Mouse (Mus musculus) kidney, embryonic 14.5 days (tissue): ENCODE data around the gene Syn3. TPM values are rescaled to one million over a fixed set of nuclear protein-coding genes. Genes with fewer than 3 reads are reported as not detected.
A peak's percentile ranks its signal among the peaks of the same experiment; 100 is the strongest.

Experiments used
- ATAC-seq: fragments of 200-750 bp; cut with Nextera tagmentation; 2 replicates; pipeline ENCODE4 v1.8.0; 2017; ENCODE audit warnings: moderate number of reproducible peaks, mild to moderate bottlenecking, moderate TSS enrichment, moderate library complexity; ENCODE audit not compliant: low FRiP score, low TSS enrichment
- H3K27ac ChIP-seq: fragments of 300-500 bp; sonication (generic); 2 replicates; pipeline ENCODE4 v1.5.1; 2014; ENCODE audit warnings: low read depth, mild to moderate bottlenecking, low read length, moderate library complexity, mixed read lengths
- H3K27me3 ChIP-seq: fragments of 300-500 bp; sonication (generic); 2 replicates; pipeline ENCODE4 v1.6.1; 2014; ENCODE audit warnings: mild to moderate bottlenecking, low read length; ENCODE audit not compliant: control insufficient read depth, insufficient read depth
- H3K36me3 ChIP-seq: fragments of 300-500 bp; sonication (generic); 2 replicates; pipeline ENCODE4 v1.6.1; 2014; ENCODE audit warnings: low read length, mixed read lengths; ENCODE audit not compliant: control insufficient read depth, insufficient read depth
- H3K4me1 ChIP-seq: fragments of 300-500 bp; sonication (generic); 2 replicates; pipeline ENCODE4 v1.6.1; 2014; ENCODE audit warnings: low read length, mixed read lengths; ENCODE audit not compliant: control insufficient read depth, insufficient read depth
- H3K4me2 ChIP-seq: fragments of 300-500 bp; sonication (generic); replicated peaks from 2 replicates; pipeline ENCODE4 v1.6.1; 2014; ENCODE audit warnings: low read depth, mild to moderate bottlenecking, low read length
- H3K4me3 ChIP-seq: fragments of 300-500 bp; sonication (generic); 2 replicates; pipeline ENCODE4 v1.5.1; 2014; ENCODE audit warnings: mild to moderate bottlenecking, low read length
- H3K9ac ChIP-seq: fragments of 300-500 bp; sonication (generic); 2 replicates; pipeline ENCODE4 v1.6.1; 2014; ENCODE audit warnings: low read depth, mild to moderate bottlenecking, low read length, moderate library complexity
- H3K9me3 ChIP-seq: fragments of 300-500 bp; sonication (generic); 2 replicates; pipeline ENCODE4 v1.6.1; 2016; ENCODE audit warnings: low read length; ENCODE audit not compliant: control insufficient read depth
- WGBS: fragments of 180-500 bp; shearing (Covaris S2); extraction: QIAGEN DNeasy Blood & Tissue Kit; methylation state at CpG from one replicate; pipeline ENCODE4 v1.1.7; 2014; 5-methylcytosine and 5-hydroxymethylcytosine counted together
- polyA plus RNA-seq: library from polyadenylated mRNA; unstranded; fragments of >200 nt; fragmentation: Nextera tagmentation; extraction: Ambion mirVana; gene quantifications from 2 replicates; pipeline ENCODE4 v1.2.1, GENCODE M21; 2014

The Syn3 gene
- polyA plus RNA-seq, 1 experiment from 2014 or later, result 8.4 TPM

- Histone ChIP-seq H3K27me3 (no peaks in the 10 kb centered on the region), H3K9me3 (no peaks in the 10 kb centered on the region), H3K9ac (no peak overlapping the region), H3K4me3 (no peak overlapping the region), H3K27ac (no peak overlapping the region), H3K4me2 (no peak overlapping the region), H3K4me1 (no peaks in the 10 kb centered on the region), H3K36me3 (no peaks in the 10 kb centered on the region)
- WGBS, result 87% methylated on average over 3 of the region's 3 CpGs
- ATAC-seq, result no peak
Measured at GRCm38 (mm10) chr10:86070751-86071150, 427.9 kb downstream of the Syn3 start.

GRCm38 (mm10) chr10:86069341-86069740, 429.4 kb downstream of the Syn3 start:
- Histone ChIP-seq H3K27me3 (no peaks in the 10 kb centered on the region), H3K4me3 (no peak overlapping the region), H3K9me3 (no peaks in the 10 kb centered on the region), H3K4me1 (peaks cover 3% of the 10 kb centered on the region; the same call in 1 of the 2 replicates), H3K36me3 (no peaks in the 10 kb centered on the region), H3K27ac (no peak overlapping the region), H3K9ac (no peak overlapping the region), H3K4me2 (no peak overlapping the region)
- ATAC-seq, result no peak
- 52% methylated on average over 3 of the region's 3 CpGs for WGBS

- no peaks in the 10 kb centered on the region for H3K27me3 ChIP-seq
- no peaks in the 10 kb centered on the region for H3K9me3 ChIP-seq
- H3K27ac ChIP-seq, result no peak overlapping the region
- no peak overlapping the region for H3K4me2 ChIP-seq
- no peak overlapping the region for H3K4me3 ChIP-seq
- WGBS, result 65% methylated on average over 10 of the region's 10 CpGs
- ATAC-seq, result no peak
- H3K4me1 ChIP-seq, result peaks cover 3% of the 10 kb centered on the region; the same call in 1 of the 2 replicates
- H3K9ac ChIP-seq, result no peak overlapping the region
- no peaks in the 10 kb centered on the region for H3K36me3 ChIP-seq
Measured at GRCm38 (mm10) chr10:86067911-86068310, 430.8 kb downstream of the Syn3 start.

- no peaks in the 10 kb centered on the region for H3K27me3 ChIP-seq
- H3K9me3 ChIP-seq, result peaks cover 4% of the 10 kb centered on the region
- no peak overlapping the region for H3K27ac ChIP-seq
- H3K4me1 ChIP-seq, result peaks cover 3% of the 10 kb centered on the region; the same call in 1 of the 2 replicates
- ATAC-seq, result no peak
- no peak overlapping the region for H3K9ac ChIP-seq
- 69% methylated on average over 5 of the region's 5 CpGs for WGBS
- H3K4me3 ChIP-seq, result no peak overlapping the region
- H3K36me3 ChIP-seq, result no peaks in the 10 kb centered on the region
- H3K4me2 ChIP-seq, result no peak overlapping the region
Measured at GRCm38 (mm10) chr10:86066651-86067050, 432.0 kb downstream of the Syn3 start.

- 75% methylated on average over 1 of the region's 1 CpGs for WGBS
- Histone ChIP-seq H3K36me3 (no peaks in the 10 kb centered on the region), H3K27me3 (no peaks in the 10 kb centered on the region), H3K9ac (no peak overlapping the region), H3K4me1 (peaks cover 3% of the 10 kb centered on the region; the same call in 1 of the 2 replicates), H3K27ac (no peak overlapping the region), H3K4me2 (no peak overlapping the region), H3K9me3 (peaks cover 5% of the 10 kb centered on the region), H3K4me3 (no peak overlapping the region)
- ATAC-seq, result no peak
Measured at GRCm38 (mm10) chr10:86065661-86066060, 433.0 kb downstream of the Syn3 start.

- Histone ChIP-seq H3K4me2 (no peak overlapping the region), H3K36me3 (no peaks in the 10 kb centered on the region), H3K9ac (no peak overlapping the region), H3K27ac (no peak overlapping the region), H3K9me3 (peaks cover 5% of the 10 kb centered on the region), H3K4me1 (peaks cover 3% of the 10 kb centered on the region; the same call in 1 of the 2 replicates), H3K27me3 (no peaks in the 10 kb centered on the region), H3K4me3 (no peak overlapping the region)
- peak; percentile 84 for ATAC-seq
- 4% methylated on average over 4 of the region's 4 CpGs for WGBS
Measured at GRCm38 (mm10) chr10:86064937-86065336, 433.8 kb downstream of the Syn3 start.

GRCm38 (mm10) chr10:86063018-86063384, 435.7 kb downstream of the Syn3 start:
- no peak overlapping the region for H3K9ac ChIP-seq
- peaks cover 3% of the 10 kb centered on the region; the same call in 1 of the 2 replicates for H3K4me1 ChIP-seq
- H3K36me3 ChIP-seq, result no peaks in the 10 kb centered on the region
- H3K4me3 ChIP-seq, result no peak overlapping the region
- 95% methylated on average over 8 of the region's 8 CpGs for WGBS
- H3K9me3 ChIP-seq, result peaks cover 5% of the 10 kb centered on the region
- no peak overlapping the region for H3K4me2 ChIP-seq
- no peak for ATAC-seq
- H3K27me3 ChIP-seq, result no peaks in the 10 kb centered on the region
- no peak overlapping the region for H3K27ac ChIP-seq

- no peaks in the 10 kb centered on the region for H3K27me3 ChIP-seq
- ATAC-seq, result no peak
- H3K9ac ChIP-seq, result no peak overlapping the region
- H3K4me1 ChIP-seq, result peaks cover 3% of the 10 kb centered on the region; the same call in 1 of the 2 replicates
- H3K9me3 ChIP-seq, result peaks cover 5% of the 10 kb centered on the region
- WGBS, result 64% methylated on average over 5 of the region's 5 CpGs
- H3K36me3 ChIP-seq, result no peaks in the 10 kb centered on the region
- no peak overlapping the region for H3K4me2 ChIP-seq
- H3K4me3 ChIP-seq, result no peak overlapping the region
- no peak overlapping the region for H3K27ac ChIP-seq
Measured at GRCm38 (mm10) chr10:86062261-86063017, 436.3 kb downstream of the Syn3 start.

GRCm38 (mm10) chr10:86060267-86060666, 438.4 kb downstream of the Syn3 start:
- Histone ChIP-seq H3K4me2 (no peak overlapping the region), H3K9ac (no peak overlapping the region), H3K27ac (no peak overlapping the region), H3K4me1 (peaks cover 3% of the 10 kb centered on the region; the same call in 1 of the 2 replicates), H3K27me3 (no peaks in the 10 kb centered on the region), H3K4me3 (no peak overlapping the region), H3K36me3 (0 out of 2 replicates have a peak, but pooled peaks cover 3% of the 10 kb centered on the region), H3K9me3 (peaks cover 5% of the 10 kb centered on the region)
- no peak for ATAC-seq
- WGBS, result 49% methylated on average over 3 of the region's 3 CpGs
